Mouse (Mus musculus): ENCODE data around the gene Zfp526.

GRCm38 (mm10) chr7:25179606-25180161, 41.5 kb upstream of the Zfp526 start, which contains the start of gene Pou2f2:
- TF ChIP-seq POLR2A (IDR thresholded peaks at IDR 0.05; ENCODE audit: borderline replicate concordance, extremely low read depth, low read depth, low read length) (no peak), CTCF (IDR thresholded peaks at IDR 0.05; ENCODE audit: insufficient read depth, low read length) (no peak)
